ENCODE assay signal across 8 mouse cellular contexts in the genomic region with DNA sequence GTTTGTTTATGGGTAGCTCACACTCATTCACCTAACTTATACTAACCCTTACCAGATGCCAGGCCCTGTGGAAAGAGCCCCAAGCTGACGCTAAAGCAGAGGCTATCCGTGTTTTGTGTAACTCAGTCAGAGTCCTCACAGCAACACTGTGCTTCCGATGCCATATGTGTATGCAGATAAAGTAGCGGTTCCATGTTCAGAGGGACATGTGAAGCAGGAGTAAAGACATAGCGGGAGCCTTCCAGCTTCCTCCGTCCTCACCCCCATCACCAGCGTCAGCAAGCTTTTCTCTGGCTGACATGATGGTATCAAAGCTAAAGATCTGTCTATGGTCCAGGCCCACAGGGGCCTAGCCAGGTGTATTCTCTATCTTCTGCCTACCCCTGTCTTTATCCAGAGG. TPM values are rescaled to one million over a fixed set of nuclear protein-coding genes. Genes with fewer than 3 reads are reported as not detected.
A peak's percentile ranks its signal among the peaks of the same experiment; 100 is the strongest.
DNase-seq lines count a peak whose midpoint lies in the region; ATAC-seq and TF ChIP-seq lines count a peak whose summit lies in the region.

No protein-coding gene starts in this region.

- WGBS in heart, embryonic 10.5 days, result 65% methylated on average over 7 of the region's 7 CpGs
- 49% methylated on average over 7 of the region's 7 CpGs for WGBS in forebrain, embryonic 16.5 days
- 49% methylated on average over 7 of the region's 7 CpGs for WGBS in liver, postnatal 0 days (ENCODE audit: insufficient replicate concordance)

- in situ Hi-C loops in CH12.LX (cut with MboI; ENCODE audit: low pct_ligation_motif_present, low pct_unique_long_range_greater_than_20kb, low sequenced_read_pairs), result no loop called here

- no peak for TF ChIP-seq EP300 in CH12.LX (IDR thresholded peaks at IDR 0.05; ENCODE audit: low read length)
- no peak for TF ChIP-seq EP300 in liver, postnatal 0 days (IDR thresholded peaks at IDR 0.05; ENCODE audit: low read depth)

- TF ChIP-seq POLR2A in CH12.LX (IDR thresholded peaks at IDR 0.05; ENCODE audit: low read depth, low read length), result no peak

- no peak for DNase-seq in heart, embryonic 10.5 days (ENCODE audit: low spot score)
- DNase-seq in heart, adult 8-10 months (ENCODE audit: low spot score), result no peak
- DNase-seq in CH12.LX (ENCODE audit: extremely low read depth), result no peak
- DNase-seq in liver, postnatal 0 days, result no peak
- DNase-seq in thymus, postnatal 14 days, result no peak
- no peak for DNase-seq in gastrocnemius, adult 8-10 months (ENCODE audit: low spot score in 2 of 2)
- no peak for DNase-seq in kidney, postnatal 14 days

- peaks cover 40% of the 10 kb centered on the region for H3K79me2 ChIP-seq in CH12.LX (replicated peaks; ENCODE audit: control insufficient read depth, extremely low read depth, insufficient read depth, poor library complexity, severe bottlenecking)

- peak overlapping the region; percentile 80 for H3K4me3 ChIP-seq in heart, embryonic 10.5 days
- H3K4me3 ChIP-seq in CH12.LX (replicated peaks in 1 of 3; ENCODE audit: low read depth in 2 of 3, low read length in 2 of 3, poor library complexity in 1 of 3), result peak overlapping the region in 1 of 3 experiments; percentile 10
- H3K4me3 ChIP-seq in forebrain, embryonic 16.5 days (replicated peaks; ENCODE audit: low read length), result no peak overlapping the region
- H3K4me3 ChIP-seq in liver, postnatal 0 days (ENCODE audit: low read depth, low read length), result peak overlapping the region; percentile 73

- H3K9ac ChIP-seq in CH12.LX (ENCODE audit: insufficient read depth, low read depth), result no peak overlapping the region
- no peak overlapping the region for H3K9ac ChIP-seq in forebrain, embryonic 16.5 days (replicated peaks; ENCODE audit: low read depth, low read length)
- peak overlapping the region; percentile 96 for H3K9ac ChIP-seq in liver, postnatal 0 days (replicated peaks)

- peaks cover 12% of the 10 kb centered on the region for H3K36me3 ChIP-seq in heart, embryonic 10.5 days
- H3K36me3 ChIP-seq in CH12.LX (replicated peaks in 1 of 2; ENCODE audit: control insufficient read depth in 1 of 2, insufficient read depth in 1 of 2, low read length in 1 of 2), result peaks cover 8 to 35% of the 10 kb centered on the region in 2 experiments
- no peaks in the 10 kb centered on the region for H3K36me3 ChIP-seq in forebrain, embryonic 16.5 days (ENCODE audit: control insufficient read depth, insufficient read depth)
- H3K36me3 ChIP-seq in liver, postnatal 0 days (replicated peaks; ENCODE audit: insufficient read depth, low read length), result peaks cover 17% of the 10 kb centered on the region

- dilution Hi-C loops in CH12.LX (cut with MboI; ENCODE audit: extremely low pct_ligation_motif_present, extremely low pct_unique_long_range_greater_than_20kb, low sequenced_read_pairs), result no loop called here

- peaks cover 93% of the 10 kb centered on the region for H3K4me1 ChIP-seq in heart, embryonic 10.5 days
- peaks cover 37 to 71% of the 10 kb centered on the region in 2 experiments for H3K4me1 ChIP-seq in CH12.LX (ENCODE audit: control insufficient read depth in 1 of 2, insufficient read depth in 2 of 2)
- H3K4me1 ChIP-seq in forebrain, embryonic 16.5 days (replicated peaks; ENCODE audit: control insufficient read depth, insufficient read depth, low read length), result peaks cover 65% of the 10 kb centered on the region
- H3K4me1 ChIP-seq in liver, postnatal 0 days (ENCODE audit: insufficient read depth), result peaks cover 76% of the 10 kb centered on the region

- no peak for ATAC-seq in forebrain, embryonic 16.5 days
- ATAC-seq in liver, postnatal 0 days, result no peak

- 0 out of 2 replicates have a peak overlapping the region, but pooled peaks have one; percentile 98 for H3K27ac ChIP-seq in heart, embryonic 10.5 days
- no peak overlapping the region for H3K27ac ChIP-seq in CH12.LX (ENCODE audit: insufficient read depth, low read depth)
- no peak overlapping the region for H3K27ac ChIP-seq in forebrain, embryonic 16.5 days (ENCODE audit: low read length)
- H3K27ac ChIP-seq in liver, postnatal 0 days (ENCODE audit: low read depth), result peak overlapping the region; percentile 98; the same call in 1 of the 2 replicates

- H3K27me3 ChIP-seq in heart, embryonic 10.5 days (ENCODE audit: insufficient read depth, poor library complexity, severe bottlenecking), result no peaks in the 10 kb centered on the region
- no peaks in the 10 kb centered on the region for H3K27me3 ChIP-seq in CH12.LX (replicated peaks)
- no peaks in the 10 kb centered on the region for H3K27me3 ChIP-seq in forebrain, embryonic 16.5 days (replicated peaks; ENCODE audit: control insufficient read depth, insufficient read depth, low read length)
- no peaks in the 10 kb centered on the region for H3K27me3 ChIP-seq in liver, postnatal 0 days (ENCODE audit: insufficient read depth, low read length)

- TF ChIP-seq CTCF in CH12.LX (conservative IDR thresholded peaks at IDR 0.05 in 1 of 2, IDR thresholded peaks at IDR 0.05 in 1 of 2; ENCODE audit: low read depth in 2 of 2, low read length in 2 of 2), result no peak
- TF ChIP-seq CTCF in liver, postnatal 0 days (IDR thresholded peaks at IDR 0.05; ENCODE audit: low read depth), result no peak

- H3K4me2 ChIP-seq in CH12.LX (ENCODE audit: insufficient read depth, low read depth, poor library complexity, severe bottlenecking), result peak overlapping the region; percentile 55; the same call in 1 of the 2 replicates
- H3K4me2 ChIP-seq in forebrain, embryonic 16.5 days (ENCODE audit: low read length), result peak overlapping the region; percentile 85
- H3K4me2 ChIP-seq in liver, postnatal 0 days (ENCODE audit: low read depth, low read length), result peak overlapping the region; percentile 90

- no peak for TF ChIP-seq RAD21 in CH12.LX (IDR thresholded peaks at IDR 0.05; ENCODE audit: low read depth, low read length)

- no peaks in the 10 kb centered on the region for H3K9me3 ChIP-seq in heart, embryonic 10.5 days
- peaks cover 12% of the 10 kb centered on the region for H3K9me3 ChIP-seq in CH12.LX (replicated peaks; ENCODE audit: low read length)
- no peaks in the 10 kb centered on the region for H3K9me3 ChIP-seq in forebrain, embryonic 16.5 days (ENCODE audit: control insufficient read depth, low read length)
- H3K9me3 ChIP-seq in liver, postnatal 0 days (ENCODE audit: low read length), result no peaks in the 10 kb centered on the region; the same call in 1 of the 2 replicates

TF ChIP-seq in CH12.LX, 34 proteins besides CTCF, POLR2A, EP300 and RAD21:
- TF ChIP-seq MEF2A (IDR thresholded peaks at IDR 0.05; ENCODE audit: borderline replicate concordance, low read depth, low read length) (no peak), CHD1 (IDR thresholded peaks at IDR 0.05; ENCODE audit: low read depth, low read length) (no peak), UBTF (IDR thresholded peaks at IDR 0.05; ENCODE audit: low read depth, low read length) (no peak), IRF4 (IDR thresholded peaks at IDR 0.05; ENCODE audit: low read depth, low read length) (no peak), ZNF384 (IDR thresholded peaks at IDR 0.05; ENCODE audit: low read depth, low read length) (no peak), NRF1 (IDR thresholded peaks at IDR 0.05; ENCODE audit: low read depth, low read length) (no peak), RCOR1 (conservative IDR thresholded peaks at IDR 0.05; ENCODE audit: low read depth, low read length) (no peak)

RNA-seq across cellular contexts. Expression of a gene that starts 27.5 kb away (rescaled TPM):
- polyA plus RNA-seq in heart, embryonic 10.5 days (2016; fragmentation: Nextera tagmentation; extraction: Ambion mirVana), result 8.0 and 10.5 TPM in 2 replicates
- 10 to 100 TPM; 13.1 to 17.5 (median 14.5) TPM for total RNA-seq in heart, adult 8-10 months (2022)
- total RNA-seq in CH12.LX (2012; rRNA removed), result 5.6 TPM in 2 replicates
- total RNA-seq in CH12.LX (2014; rRNA removed), result 2.0 and 2.2 TPM in 2 replicates
- polyA plus RNA-seq in CH12.LX (2012; ENCODE audit: insufficient read length, low read depth), result 12.4 and 14.3 TPM in 2 replicates
- 3.8 and 4.4 TPM in 2 replicates for polyA plus RNA-seq in forebrain, embryonic 16.5 days (2015; fragmentation: Nextera tagmentation; extraction: Ambion mirVana)
- polyA plus RNA-seq in liver, postnatal 0 days (2015; fragmentation: Nextera tagmentation; extraction: Ambion mirVana), result 2.6 and 2.8 TPM in 2 replicates
- 1 to 10 TPM; 5.7 to 9.1 (median 7.4) TPM for total RNA-seq in gastrocnemius, adult 8-10 months (2022)

RNA-seq across cellular contexts. Expression of a gene that starts 42.9 kb away (rescaled TPM):
- 0.71 and 1.1 TPM in 2 replicates for polyA plus RNA-seq in heart, embryonic 10.5 days (2016; fragmentation: Nextera tagmentation; extraction: Ambion mirVana)
- under 1 TPM in 2 of 4 experiments, not detected in 2; 0.11 TPM for total RNA-seq in heart, adult 8-10 months (2022)
- 0.13 and 0.21 TPM in 2 replicates for total RNA-seq in CH12.LX (2012; rRNA removed)
- total RNA-seq in CH12.LX (2014; rRNA removed), result not detected in 2 replicates
- polyA plus RNA-seq in CH12.LX (2012; ENCODE audit: insufficient read length, low read depth), result 0.30 TPM in 2 replicates
- 5.3 and 7.2 TPM in 2 replicates for polyA plus RNA-seq in forebrain, embryonic 16.5 days (2015; fragmentation: Nextera tagmentation; extraction: Ambion mirVana)
- polyA plus RNA-seq in liver, postnatal 0 days (2015; fragmentation: Nextera tagmentation; extraction: Ambion mirVana), result 0.28 and 0.35 TPM in 2 replicates
- total RNA-seq in gastrocnemius, adult 8-10 months (2022), result under 1 TPM in 3 of 4 experiments, not detected in 1; 0.10 to 0.17 (median 0.16) TPM

Comparison
In these comparisons a context has a peak if more than half of its experiments do, and no peak if none do; other contexts are left out.
1. H3K27ac ChIP-seq: peak in heart, embryonic 10.5 days (single experiment) and liver, postnatal 0 days (single experiment); none in CH12.LX (single experiment) and forebrain, embryonic 16.5 days (single experiment).
2. Peak in every context shown above with its lines, with median percentiles within 50 percentile points of each other: H3K4me2 ChIP-seq.